Mouse (Mus musculus) regulatory T cell (primary cell): ENCODE results near the gene Medag.

Source experiments
- in situ Hi-C: fragments of 300-600 bp; cut with MboI, MseI; formaldehyde crosslinking; loops from one replicate; pipeline ENCODE4 v1.15.1; 2025; ENCODE audit warnings: high pct_unique_total_duplicates

Medag gene

GRCm38 (mm10) chr5:149428810-149429255, 17.3 kb downstream of the Medag start:
- in situ Hi-C loops = no loop called here

GRCm38 (mm10) chr5:149429541-149429940, 18.0 kb downstream of the Medag start:
- in situ Hi-C loops = no loop called here

- in situ Hi-C loops = no loop called here
Observed at GRCm38 (mm10) chr5:149430943-149431342, 19.4 kb downstream of the Medag start.

- in situ Hi-C loops = no loop called here
Observed at GRCm38 (mm10) chr5:149433618-149434017, 22.1 kb downstream of the Medag start.

- in situ Hi-C loops = no loop called here
Observed at GRCm38 (mm10) chr5:149434141-149434690, 22.7 kb downstream of the Medag start.

- in situ Hi-C loops = no loop called here
Observed at GRCm38 (mm10) chr5:149436541-149436940, 25.0 kb downstream of the Medag start.

- in situ Hi-C loops = no loop called here
Observed at GRCm38 (mm10) chr5:149437150-149437549, 25.6 kb downstream of the Medag start.

- in situ Hi-C loops = no loop called here
Observed at GRCm38 (mm10) chr5:149439531-149440179, 28.1 kb downstream of the Medag start, which contains the start of gene Tex26. TSS of gene Tex26 (plus strand) at chr5:149439660.

- in situ Hi-C loops = no loop called here
Observed at GRCm38 (mm10) chr5:149440180-149440573, 28.6 kb downstream of the Medag start.

GRCm38 (mm10) chr5:149441646-149442276, 30.2 kb downstream of the Medag start:
- in situ Hi-C loops = no loop called here

GRCm38 (mm10) chr5:149442277-149442660, 30.7 kb downstream of the Medag start:
- in situ Hi-C loops = no loop called here

GRCm38 (mm10) chr5:149444451-149444850, 32.9 kb downstream of the Medag start:
- in situ Hi-C loops = no loop called here

- in situ Hi-C loops = no loop called here
Observed at GRCm38 (mm10) chr5:149446495-149446894, 34.9 kb downstream of the Medag start.

GRCm38 (mm10) chr5:149447733-149448132, 36.2 kb downstream of the Medag start:
- in situ Hi-C loops = no loop called here

- in situ Hi-C loops = no loop called here
Observed at GRCm38 (mm10) chr5:149449406-149449805, 37.9 kb downstream of the Medag start.

GRCm38 (mm10) chr5:149451209-149451681, 39.7 kb downstream of the Medag start:
- in situ Hi-C loops = no loop called here

- in situ Hi-C loops = no loop called here
Observed at GRCm38 (mm10) chr5:149454281-149454680, 42.7 kb downstream of the Medag start.

GRCm38 (mm10) chr5:149456544-149456943, 45.0 kb downstream of the Medag start:
- in situ Hi-C loops = no loop called here

GRCm38 (mm10) chr5:149462071-149462470, 50.5 kb downstream of the Medag start:
- in situ Hi-C loops = no loop called here

GRCm38 (mm10) chr5:149465305-149465704, 53.8 kb downstream of the Medag start:
- in situ Hi-C loops = no loop called here

- in situ Hi-C loops = no loop called here
Observed at GRCm38 (mm10) chr5:149474142-149474541, 62.6 kb downstream of the Medag start.

GRCm38 (mm10) chr5:149474701-149475468, 63.3 kb downstream of the Medag start:
- in situ Hi-C loops = no loop called here
